Mouse (Mus musculus): Measurements from ENCODE around the gene Cmss1. TPM values are rescaled to one million over a fixed set of nuclear protein-coding genes. Genes with fewer than 3 reads are reported as not detected.

The Cmss1 gene
- polyA plus RNA-seq, 1 experiment from 2014 or later = 40.0 TPM

- Histone ChIP-seq H3K4me3 (replicated peaks) (no peak overlapping the region), H3K9me3 (replicated peaks) (no peaks in the 10 kb centered on the region), H3K27me3 (replicated peaks) (no peaks in the 10 kb centered on the region), H3K9ac (replicated peaks) (no peak overlapping the region), H3K4me2 (no peak overlapping the region), H3K36me3 (no peaks in the 10 kb centered on the region), H3K4me1 (no peaks in the 10 kb centered on the region), H3K27ac (replicated peaks) (no peak overlapping the region)
- WGBS = 78% methylated on average over 7 of the region's 7 CpGs
- ATAC-seq (ENCODE audit: low FRiP score) = no peak
Observed at GRCm38 (mm10) chr16:57580041-57580440, 26.6 kb downstream of the Cmss1 start.

DNA sequence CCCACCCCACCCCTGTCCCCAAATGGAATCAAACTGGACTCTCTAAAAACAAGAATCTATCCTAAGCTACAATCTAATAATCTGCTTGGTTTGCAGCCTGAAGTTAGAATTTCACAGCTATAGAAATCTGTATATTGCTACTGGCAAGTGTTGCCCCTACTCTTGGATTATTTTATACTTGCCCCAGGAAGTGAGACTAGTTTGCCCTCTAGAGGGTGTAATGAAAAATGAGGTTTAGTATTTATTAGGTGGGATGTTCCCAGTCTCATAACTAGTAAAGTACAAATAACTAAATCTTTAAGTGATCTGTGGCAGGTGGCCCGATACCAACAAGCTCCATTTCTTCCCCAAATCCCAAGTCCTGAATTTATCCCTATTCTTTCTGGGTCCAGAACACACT lies 29.1 kb downstream of the Cmss1 start:
- H3K9me3 ChIP-seq (replicated peaks) = no peaks in the 10 kb centered on the region
- H3K27me3 ChIP-seq (replicated peaks) = no peaks in the 10 kb centered on the region
- H3K4me3 ChIP-seq (replicated peaks) = no peak overlapping the region
- H3K4me1 ChIP-seq = no peaks in the 10 kb centered on the region
- H3K9ac ChIP-seq (replicated peaks) = no peak overlapping the region
- H3K27ac ChIP-seq (replicated peaks) = no peak overlapping the region
- H3K4me2 ChIP-seq = no peak overlapping the region
- no peak for ATAC-seq (ENCODE audit: low FRiP score)
- no peaks in the 10 kb centered on the region for H3K36me3 ChIP-seq
- 97% methylated on average over 1 of the region's 1 CpGs for WGBS

DNA sequence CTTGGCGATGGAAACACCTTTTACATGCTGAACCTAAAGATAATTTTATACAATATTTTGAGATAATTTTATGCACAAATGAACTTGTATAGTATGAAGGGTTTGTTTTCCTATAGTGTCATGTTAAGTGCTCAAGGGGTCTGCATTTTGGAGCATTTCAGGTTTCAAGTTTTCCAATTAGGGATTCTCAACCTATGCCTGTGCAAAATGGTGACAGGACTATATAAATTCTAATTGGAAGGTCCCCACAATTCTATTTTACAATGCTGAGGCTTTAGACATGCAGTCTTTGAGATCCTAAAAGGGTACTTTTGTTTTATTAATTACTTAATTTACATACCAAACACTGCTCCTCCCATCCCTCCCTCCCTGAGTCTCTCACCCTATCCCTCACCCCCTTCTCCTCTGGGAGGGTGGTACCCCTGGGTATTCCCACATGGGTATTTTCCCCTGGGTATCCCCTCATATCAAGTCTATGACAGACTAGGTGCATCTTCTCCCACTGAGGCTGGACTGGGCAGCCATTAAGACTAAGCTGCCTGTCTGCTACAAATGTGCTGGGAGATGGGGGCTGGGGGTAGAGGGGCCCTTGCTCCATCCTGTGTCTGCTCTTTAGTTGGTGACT lies 30.8 kb downstream of the Cmss1 start:
- no peak overlapping the region for H3K4me2 ChIP-seq
- H3K9me3 ChIP-seq (replicated peaks) = no peaks in the 10 kb centered on the region
- ATAC-seq (ENCODE audit: low FRiP score) = no peak
- no peak overlapping the region for H3K27ac ChIP-seq (replicated peaks)
- no peaks in the 10 kb centered on the region for H3K27me3 ChIP-seq (replicated peaks)
- H3K36me3 ChIP-seq = no peaks in the 10 kb centered on the region
- H3K9ac ChIP-seq (replicated peaks) = no peak overlapping the region
- no peaks in the 10 kb centered on the region for H3K4me1 ChIP-seq
- 97% methylated on average over 1 of the region's 1 CpGs for WGBS
- H3K4me3 ChIP-seq (replicated peaks) = no peak overlapping the region

GRCm38 (mm10) chr16:57573831-57574230 lies 32.8 kb downstream of the Cmss1 start:
- Histone ChIP-seq H3K4me1 (no peaks in the 10 kb centered on the region), H3K36me3 (no peaks in the 10 kb centered on the region), H3K27ac (replicated peaks) (no peak overlapping the region), H3K9ac (replicated peaks) (no peak overlapping the region), H3K27me3 (replicated peaks) (no peaks in the 10 kb centered on the region), H3K9me3 (replicated peaks) (no peaks in the 10 kb centered on the region), H3K4me2 (no peak overlapping the region), H3K4me3 (replicated peaks) (no peak overlapping the region)
- ATAC-seq (ENCODE audit: low FRiP score) = no peak
- 84% methylated on average over 1 of the region's 1 CpGs for WGBS

- ATAC-seq (ENCODE audit: low FRiP score) = no peak
- no peaks in the 10 kb centered on the region for H3K9me3 ChIP-seq (replicated peaks)
- no peaks in the 10 kb centered on the region for H3K4me1 ChIP-seq
- no peak overlapping the region for H3K27ac ChIP-seq (replicated peaks)
- no peak overlapping the region for H3K9ac ChIP-seq (replicated peaks)
- WGBS = 89% methylated on average over 5 of the region's 5 CpGs
- H3K4me2 ChIP-seq = no peak overlapping the region
- no peak overlapping the region for H3K4me3 ChIP-seq (replicated peaks)
- no peaks in the 10 kb centered on the region for H3K27me3 ChIP-seq (replicated peaks)
- no peaks in the 10 kb centered on the region for H3K36me3 ChIP-seq
Observed at GRCm38 (mm10) chr16:57570789-57571311, 35.8 kb downstream of the Cmss1 start.

GRCm38 (mm10) chr16:57568648-57569404 lies 37.8 kb downstream of the Cmss1 start:
- H3K9ac ChIP-seq (replicated peaks) = no peak overlapping the region
- no peak for ATAC-seq (ENCODE audit: low FRiP score)
- H3K27ac ChIP-seq (replicated peaks) = no peak overlapping the region
- 94% methylated on average over 7 of the region's 7 CpGs for WGBS
- H3K4me3 ChIP-seq (replicated peaks) = no peak overlapping the region
- no peak overlapping the region for H3K4me2 ChIP-seq
- H3K4me1 ChIP-seq = no peaks in the 10 kb centered on the region
- no peaks in the 10 kb centered on the region for H3K36me3 ChIP-seq
- H3K27me3 ChIP-seq (replicated peaks) = no peaks in the 10 kb centered on the region
- no peaks in the 10 kb centered on the region for H3K9me3 ChIP-seq (replicated peaks)

- ATAC-seq (ENCODE audit: low FRiP score) = no peak
- H3K4me3 ChIP-seq (replicated peaks) = no peak overlapping the region
- no peak overlapping the region for H3K4me2 ChIP-seq
- H3K4me1 ChIP-seq = no peaks in the 10 kb centered on the region
- 79% methylated on average over 3 of the region's 3 CpGs for WGBS
- no peaks in the 10 kb centered on the region for H3K27me3 ChIP-seq (replicated peaks)
- no peaks in the 10 kb centered on the region for H3K36me3 ChIP-seq
- no peak overlapping the region for H3K9ac ChIP-seq (replicated peaks)
- no peaks in the 10 kb centered on the region for H3K9me3 ChIP-seq (replicated peaks)
- H3K27ac ChIP-seq (replicated peaks) = no peak overlapping the region
Observed at GRCm38 (mm10) chr16:57566215-57566614, 40.4 kb downstream of the Cmss1 start.

GRCm38 (mm10) chr16:57564807-57565206 lies 41.9 kb downstream of the Cmss1 start:
- H3K27me3 ChIP-seq (replicated peaks) = no peaks in the 10 kb centered on the region
- H3K9ac ChIP-seq (replicated peaks) = no peak overlapping the region
- no peak overlapping the region for H3K4me3 ChIP-seq (replicated peaks)
- no peak for ATAC-seq (ENCODE audit: low FRiP score)
- no peaks in the 10 kb centered on the region for H3K4me1 ChIP-seq
- WGBS = 74% methylated on average over 1 of the region's 1 CpGs
- no peaks in the 10 kb centered on the region for H3K9me3 ChIP-seq (replicated peaks)
- H3K4me2 ChIP-seq = no peak overlapping the region
- no peaks in the 10 kb centered on the region for H3K36me3 ChIP-seq
- H3K27ac ChIP-seq (replicated peaks) = no peak overlapping the region

GRCm38 (mm10) chr16:57563453-57563852 lies 43.2 kb downstream of the Cmss1 start:
- no peak overlapping the region for H3K27ac ChIP-seq (replicated peaks)
- no peaks in the 10 kb centered on the region for H3K4me1 ChIP-seq
- no peak overlapping the region for H3K9ac ChIP-seq (replicated peaks)
- H3K4me2 ChIP-seq = no peak overlapping the region
- H3K4me3 ChIP-seq (replicated peaks) = no peak overlapping the region
- 84% methylated on average over 3 of the region's 3 CpGs for WGBS
- H3K27me3 ChIP-seq (replicated peaks) = no peaks in the 10 kb centered on the region
- H3K36me3 ChIP-seq = no peaks in the 10 kb centered on the region
- no peak for ATAC-seq (ENCODE audit: low FRiP score)
- no peaks in the 10 kb centered on the region for H3K9me3 ChIP-seq (replicated peaks)

DNA sequence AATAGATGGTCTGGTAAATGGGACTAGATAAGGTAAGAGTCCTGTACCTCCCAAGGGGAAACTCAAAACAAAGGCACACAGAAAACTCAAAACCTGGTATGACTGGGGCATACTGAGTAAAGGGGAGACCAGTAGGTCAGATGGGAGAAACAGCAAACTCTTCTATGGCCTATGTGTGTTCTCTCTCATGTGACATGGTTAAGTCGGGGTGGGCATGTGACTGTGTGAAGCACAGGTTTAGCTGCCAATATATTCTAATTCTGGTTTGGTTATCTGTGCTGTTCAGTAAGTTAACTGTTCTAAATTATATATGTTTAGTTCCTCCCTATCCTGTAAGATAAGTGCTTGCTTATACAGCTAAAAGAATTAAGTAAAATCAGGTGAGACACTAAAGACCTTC lies 46.5 kb downstream of the Cmss1 start:
- Histone ChIP-seq H3K27ac (replicated peaks) (no peak overlapping the region), H3K9ac (replicated peaks) (no peak overlapping the region), H3K4me2 (no peak overlapping the region), H3K4me1 (no peaks in the 10 kb centered on the region), H3K4me3 (replicated peaks) (no peak overlapping the region), H3K27me3 (replicated peaks) (no peaks in the 10 kb centered on the region), H3K9me3 (replicated peaks) (no peaks in the 10 kb centered on the region), H3K36me3 (no peaks in the 10 kb centered on the region)
- no peak for ATAC-seq (ENCODE audit: low FRiP score)
- WGBS = 85% methylated on average over 1 of the region's 1 CpGs

- no peak for ATAC-seq (ENCODE audit: low FRiP score)
- Histone ChIP-seq H3K4me1 (no peaks in the 10 kb centered on the region), H3K9me3 (replicated peaks) (no peaks in the 10 kb centered on the region), H3K4me2 (no peak overlapping the region), H3K9ac (replicated peaks) (no peak overlapping the region), H3K27ac (replicated peaks) (no peak overlapping the region), H3K27me3 (replicated peaks) (no peaks in the 10 kb centered on the region), H3K4me3 (replicated peaks) (no peak overlapping the region), H3K36me3 (no peaks in the 10 kb centered on the region)
- 95% methylated on average over 3 of the region's 3 CpGs for WGBS
Observed at GRCm38 (mm10) chr16:57558258-57558657, 48.4 kb downstream of the Cmss1 start.

DNA sequence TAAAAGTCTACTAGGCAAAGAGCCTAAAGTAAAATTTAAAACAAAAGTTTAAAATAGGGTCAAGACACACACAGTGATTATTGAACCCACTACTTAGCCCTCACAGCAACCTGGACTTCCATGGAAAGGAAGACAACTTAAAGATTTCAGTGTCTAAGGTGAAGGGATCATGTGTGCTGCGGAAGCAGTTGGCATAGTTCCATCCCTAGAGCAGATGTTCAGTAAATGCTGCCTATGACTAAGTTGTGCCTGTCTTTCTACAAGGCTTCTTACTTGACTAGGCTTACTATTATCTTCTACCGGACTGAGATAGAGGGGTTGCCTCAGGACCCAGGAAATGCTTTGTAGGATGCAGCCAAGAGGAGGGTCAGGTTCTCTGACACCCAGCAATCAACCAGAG lies 50.4 kb downstream of the Cmss1 start:
- no peaks in the 10 kb centered on the region for H3K9me3 ChIP-seq (replicated peaks)
- 90% methylated on average over 2 of the region's 2 CpGs for WGBS

More for the DNA sequence above, 50.4 kb downstream of the Cmss1 start:
- Histone ChIP-seq H3K27ac (replicated peaks) (no peak overlapping the region), H3K4me3 (replicated peaks) (no peak overlapping the region), H3K36me3 (no peaks in the 10 kb centered on the region), H3K27me3 (replicated peaks) (no peaks in the 10 kb centered on the region), H3K9ac (replicated peaks) (no peak overlapping the region), H3K4me2 (no peak overlapping the region), H3K4me1 (no peaks in the 10 kb centered on the region)
- ATAC-seq (ENCODE audit: low FRiP score) = no peak
